Mouse (Mus musculus): ENCODE measurements at regions not wholly inside any gene's neighbourhood (a gene's known extent, or its start where the extent isn't known, plus 50 kb on each side); places are given as distances from the start of the nearest gene placed in this dataset.

GRCm38 (mm10) chr5:52309317-52310060 lies 54.1 kb upstream of the Sod3 start:
- Histone ChIP-seq H3K9ac (ENCODE audit: low read depth, low read length) (no peak overlapping the region), H3K36me3 (ENCODE audit: control insufficient read depth, insufficient read depth) (no peaks in the 10 kb centered on the region), H3K4me3 (ENCODE audit: low read depth, low read length) (no peak overlapping the region), H3K27me3 (replicated peaks; ENCODE audit: control insufficient read depth, insufficient read depth, low read length) (no peaks in the 10 kb centered on the region), H3K9me3 (ENCODE audit: control insufficient read depth) (no peaks in the 10 kb centered on the region), H3K4me2 (replicated peaks; ENCODE audit: low read depth) (no peak overlapping the region), H3K27ac (ENCODE audit: low read depth, low read length) (no peak overlapping the region), H3K4me1 (replicated peaks; ENCODE audit: control insufficient read depth, insufficient read depth, low read length) (no peaks in the 10 kb centered on the region)
- peak; percentile 15; the same call in 1 of the 2 replicates for TF ChIP-seq CTCF (IDR thresholded peaks at IDR 0.05; ENCODE audit: low read depth)
- no peak for ATAC-seq
- 79% methylated on average over 11 of the region's 11 CpGs for WGBS

DNA sequence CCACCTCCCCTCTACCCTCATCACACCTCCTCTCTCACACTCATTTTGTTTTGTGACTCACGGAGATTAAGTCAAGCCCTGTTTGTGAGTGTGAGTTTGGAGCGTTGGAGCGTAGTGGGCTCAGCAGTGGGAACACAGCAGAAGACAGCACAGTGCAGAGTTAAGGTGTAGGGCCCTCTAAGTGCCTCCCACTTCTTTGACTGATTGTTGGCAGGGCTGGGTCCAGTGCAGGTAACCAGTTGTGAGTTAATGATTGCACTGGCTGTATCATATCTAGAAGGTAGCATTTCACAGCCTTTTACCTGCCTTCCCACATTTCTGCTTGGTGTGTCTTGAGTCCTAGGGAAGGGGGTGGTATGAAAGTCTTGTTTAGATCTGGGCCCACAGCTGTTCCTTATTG lies 67.3 kb upstream of the Sod3 start:
- no peak for ATAC-seq

DNA sequence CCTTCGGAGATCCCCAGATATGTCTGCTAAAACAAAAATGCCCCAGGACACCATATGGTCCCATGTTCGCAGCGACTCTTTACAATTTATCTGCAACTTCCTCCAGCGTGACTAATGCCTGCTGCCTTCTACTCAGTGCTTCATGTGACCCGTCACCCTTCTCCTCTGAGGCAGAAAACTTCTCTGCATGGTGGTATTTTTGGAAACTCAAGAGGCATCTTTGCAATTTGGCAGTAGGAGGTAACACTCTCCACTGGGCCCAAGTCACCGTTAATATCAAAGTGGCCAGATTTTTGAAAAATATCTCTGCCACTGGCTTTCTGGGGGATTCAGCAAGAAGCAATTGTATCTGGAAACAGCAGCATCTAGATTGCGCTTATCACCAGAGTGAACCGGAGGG lies 69.1 kb upstream of the Sod3 start:
- 69% methylated on average over 8 of the region's 8 CpGs for WGBS
- no peak overlapping the region for H3K4me3 ChIP-seq (ENCODE audit: low read depth, low read length)
- no peak overlapping the region for H3K4me2 ChIP-seq (replicated peaks; ENCODE audit: low read depth)
- H3K9me3 ChIP-seq (ENCODE audit: control insufficient read depth): no peaks in the 10 kb centered on the region
- no peak for TF ChIP-seq CTCF (IDR thresholded peaks at IDR 0.05; ENCODE audit: low read depth)
- no peaks in the 10 kb centered on the region for H3K27me3 ChIP-seq (replicated peaks; ENCODE audit: control insufficient read depth, insufficient read depth, low read length)
- H3K36me3 ChIP-seq (ENCODE audit: control insufficient read depth, insufficient read depth): no peaks in the 10 kb centered on the region
- ATAC-seq: no peak
- no peaks in the 10 kb centered on the region for H3K4me1 ChIP-seq (replicated peaks; ENCODE audit: control insufficient read depth, insufficient read depth, low read length)
- H3K9ac ChIP-seq (ENCODE audit: low read depth, low read length): no peak overlapping the region
- H3K27ac ChIP-seq (ENCODE audit: low read depth, low read length): no peak overlapping the region

More for the DNA sequence above, 67.3 kb upstream of the Sod3 start:
- Histone ChIP-seq H3K9me3 (ENCODE audit: control insufficient read depth) (no peaks in the 10 kb centered on the region), H3K4me3 (ENCODE audit: low read depth, low read length) (no peak overlapping the region), H3K4me1 (replicated peaks; ENCODE audit: control insufficient read depth, insufficient read depth, low read length) (no peaks in the 10 kb centered on the region), H3K9ac (ENCODE audit: low read depth, low read length) (no peak overlapping the region), H3K36me3 (ENCODE audit: control insufficient read depth, insufficient read depth) (no peaks in the 10 kb centered on the region), H3K27ac (ENCODE audit: low read depth, low read length) (no peak overlapping the region), H3K27me3 (replicated peaks; ENCODE audit: control insufficient read depth, insufficient read depth, low read length) (no peaks in the 10 kb centered on the region), H3K4me2 (replicated peaks; ENCODE audit: low read depth) (no peak overlapping the region)
- WGBS: 73% methylated on average over 3 of the region's 3 CpGs
- no peak for TF ChIP-seq CTCF (IDR thresholded peaks at IDR 0.05; ENCODE audit: low read depth)

GRCm38 (mm10) chr5:52288319-52288718 lies 75.3 kb upstream of the Sod3 start:
- WGBS: 85% methylated on average over 1 of the region's 1 CpGs
- no peaks in the 10 kb centered on the region for H3K36me3 ChIP-seq (ENCODE audit: control insufficient read depth, insufficient read depth)

DNA sequence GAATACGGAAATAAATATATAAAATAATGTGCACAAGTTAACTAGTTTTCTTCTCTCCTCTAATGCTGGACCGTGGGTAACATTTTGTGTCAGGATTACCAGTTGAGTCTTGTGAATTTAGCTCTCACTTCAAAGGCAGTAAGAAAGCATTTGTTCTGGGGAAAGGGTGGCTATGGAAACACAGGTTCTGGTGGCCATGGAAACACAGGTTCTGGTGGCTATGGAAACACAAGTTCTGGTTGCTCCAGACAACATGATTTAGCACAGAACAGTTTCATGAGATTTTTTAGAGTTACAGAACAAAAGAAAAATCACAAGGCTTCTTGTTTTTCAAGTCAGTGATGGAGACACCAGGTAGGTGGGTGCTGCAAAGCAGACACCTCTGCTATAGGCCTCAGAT lies 82.7 kb upstream of the Sod3 start:
- no peaks in the 10 kb centered on the region for H3K9me3 ChIP-seq (ENCODE audit: control insufficient read depth)
- H3K36me3 ChIP-seq (ENCODE audit: control insufficient read depth, insufficient read depth): no peaks in the 10 kb centered on the region
- no peaks in the 10 kb centered on the region for H3K4me1 ChIP-seq (replicated peaks; ENCODE audit: control insufficient read depth, insufficient read depth, low read length)
- H3K4me2 ChIP-seq (replicated peaks; ENCODE audit: low read depth): no peak overlapping the region
- H3K9ac ChIP-seq (ENCODE audit: low read depth, low read length): no peak overlapping the region
- H3K27me3 ChIP-seq (replicated peaks; ENCODE audit: control insufficient read depth, insufficient read depth, low read length): no peaks in the 10 kb centered on the region
- WGBS: 95% methylated on average over 2 of the region's 2 CpGs
- ATAC-seq: no peak
- no peak overlapping the region for H3K27ac ChIP-seq (ENCODE audit: low read depth, low read length)
- no peak overlapping the region for H3K4me3 ChIP-seq (ENCODE audit: low read depth, low read length)
- TF ChIP-seq CTCF (IDR thresholded peaks at IDR 0.05; ENCODE audit: low read depth): no peak

More at GRCm38 (mm10) chr5:52288319-52288718, 75.3 kb upstream of the Sod3 start:
- no peak for TF ChIP-seq CTCF (IDR thresholded peaks at IDR 0.05; ENCODE audit: low read depth)
- H3K27ac ChIP-seq (ENCODE audit: low read depth, low read length): no peak overlapping the region
- no peaks in the 10 kb centered on the region for H3K4me1 ChIP-seq (replicated peaks; ENCODE audit: control insufficient read depth, insufficient read depth, low read length)
- H3K9ac ChIP-seq (ENCODE audit: low read depth, low read length): no peak overlapping the region
- no peak overlapping the region for H3K4me2 ChIP-seq (replicated peaks; ENCODE audit: low read depth)
- no peaks in the 10 kb centered on the region for H3K9me3 ChIP-seq (ENCODE audit: control insufficient read depth)
- H3K27me3 ChIP-seq (replicated peaks; ENCODE audit: control insufficient read depth, insufficient read depth, low read length): no peaks in the 10 kb centered on the region
- no peak for ATAC-seq
- H3K4me3 ChIP-seq (ENCODE audit: low read depth, low read length): no peak overlapping the region

DNA sequence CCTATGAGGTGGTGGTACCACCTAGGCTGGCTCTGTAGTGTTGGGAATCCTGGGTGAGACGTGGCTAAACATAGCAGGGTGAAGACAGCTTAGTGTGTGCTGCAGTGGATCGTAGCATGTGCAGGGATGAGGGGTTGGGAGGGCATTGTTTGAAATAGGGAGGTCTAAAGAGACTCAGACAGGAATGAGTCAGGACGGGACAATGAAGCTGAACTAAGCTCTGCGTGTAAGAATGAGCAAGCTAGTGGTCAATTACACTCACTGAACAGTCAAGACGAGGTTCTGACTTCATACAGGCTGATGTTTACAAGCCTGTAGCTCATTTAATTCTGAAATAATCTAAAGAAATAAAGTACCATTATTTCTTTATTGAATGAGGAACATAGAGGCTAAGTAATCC lies 85.5 kb upstream of the Sod3 start:
- WGBS: 76% methylated on average over 5 of the region's 5 CpGs
- no peaks in the 10 kb centered on the region for H3K9me3 ChIP-seq (ENCODE audit: control insufficient read depth)
- H3K36me3 ChIP-seq (ENCODE audit: control insufficient read depth, insufficient read depth): no peaks in the 10 kb centered on the region
- TF ChIP-seq CTCF (IDR thresholded peaks at IDR 0.05; ENCODE audit: low read depth): no peak
- H3K9ac ChIP-seq (ENCODE audit: low read depth, low read length): no peak overlapping the region
- H3K27me3 ChIP-seq (replicated peaks; ENCODE audit: control insufficient read depth, insufficient read depth, low read length): no peaks in the 10 kb centered on the region
- H3K27ac ChIP-seq (ENCODE audit: low read depth, low read length): no peak overlapping the region
- H3K4me2 ChIP-seq (replicated peaks; ENCODE audit: low read depth): no peak overlapping the region
- H3K4me3 ChIP-seq (ENCODE audit: low read depth, low read length): no peak overlapping the region
- no peak for ATAC-seq
- H3K4me1 ChIP-seq (replicated peaks; ENCODE audit: control insufficient read depth, insufficient read depth, low read length): no peaks in the 10 kb centered on the region

Data from intestine, postnatal 0 days (tissue).